Mouse (Mus musculus) urinary bladder, adult 18-20 months (tissue): ENCODE results near the gene Pnn.
"Not testable (repeated sequence)": the region's sequence is repeated elsewhere in the genome, so short reads cannot be mapped to it uniquely, and the experiment has no call there.

Experiments
- DNase-seq, 2 experiments: peaks; one replicate each; pipeline ENCODE4 v3.0.0; 2022; ENCODE audit warnings: low spot score in 2 of 2, mixed read lengths in 2 of 2

Gene Pnn

DNA sequence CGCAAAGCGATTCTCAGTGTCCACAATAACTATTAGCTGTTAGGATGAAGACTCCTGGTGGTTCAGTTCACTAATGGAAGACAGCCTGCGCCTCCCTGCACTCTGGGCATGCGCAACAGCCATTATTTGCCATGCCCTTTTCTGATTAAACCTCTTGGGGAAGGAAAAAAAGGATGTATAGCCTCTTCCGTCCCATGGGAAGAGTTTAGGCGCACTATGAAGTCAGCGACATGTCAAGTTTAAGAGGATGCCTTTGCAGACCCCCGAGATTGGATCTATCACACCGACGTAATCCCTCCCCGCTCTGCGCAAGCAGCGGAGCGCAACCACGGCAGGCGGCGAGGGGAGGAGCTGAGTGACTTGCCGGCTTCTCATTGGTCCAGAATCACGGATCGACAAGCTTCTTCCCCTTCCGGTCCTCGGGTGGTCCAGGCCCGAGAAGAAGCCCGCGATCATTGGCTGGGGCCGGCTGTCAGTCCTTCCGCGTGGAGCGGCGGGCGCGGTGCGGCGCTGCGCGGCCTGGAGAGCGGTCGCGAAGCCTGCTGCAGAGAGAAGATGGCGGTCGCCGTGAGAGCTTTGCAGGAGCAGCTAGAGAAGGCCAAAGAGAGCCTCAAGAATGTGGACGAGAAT, at the start of gene Pnn:
Pnn (plus strand) TSS at position 437 of the 630 bp plus-strand sequence.
- DNase-seq = peak; percentile 91 to 97

DNA sequence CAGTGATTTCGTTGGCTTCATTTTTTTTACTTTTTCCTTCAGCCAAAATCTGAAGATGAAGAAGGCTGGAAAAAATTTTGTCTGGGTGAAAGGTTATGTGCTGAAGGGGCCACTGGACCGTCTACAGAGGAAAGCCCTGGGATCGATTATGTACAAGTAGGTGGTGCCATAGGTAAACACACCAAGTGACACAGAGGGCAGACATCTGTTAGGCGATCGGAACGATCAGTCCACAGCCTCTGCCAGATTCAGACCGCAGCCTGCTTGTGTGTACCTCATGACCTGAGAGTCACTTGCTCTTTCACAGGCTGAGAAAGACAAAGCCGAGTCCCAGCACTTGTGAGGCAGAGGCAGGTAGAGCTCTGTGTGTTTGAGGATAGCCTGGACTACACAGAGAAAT, 48.7 kb upstream of the Pnn start:
- DNase-seq = no peak

DNA sequence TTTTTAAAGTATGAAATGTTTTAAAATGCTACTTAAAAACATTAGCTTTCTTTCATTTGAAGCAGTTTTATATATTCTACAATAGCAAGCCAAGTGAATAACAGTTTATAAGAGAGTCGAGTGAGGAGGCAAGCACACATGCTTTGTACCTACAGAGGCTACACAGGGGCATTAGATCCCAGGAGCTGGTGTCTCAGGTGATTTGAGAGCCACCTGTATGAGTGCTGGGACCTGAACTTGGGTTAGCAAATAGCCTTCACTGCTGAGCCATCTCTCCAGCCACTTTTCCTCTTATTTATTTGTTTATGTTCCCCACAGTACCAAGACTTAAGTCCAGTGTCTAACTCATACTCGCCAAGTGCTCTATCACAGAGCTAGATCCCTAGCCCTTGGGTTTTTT, 46.8 kb upstream of the Pnn start:
- DNase-seq = no peak

DNA sequence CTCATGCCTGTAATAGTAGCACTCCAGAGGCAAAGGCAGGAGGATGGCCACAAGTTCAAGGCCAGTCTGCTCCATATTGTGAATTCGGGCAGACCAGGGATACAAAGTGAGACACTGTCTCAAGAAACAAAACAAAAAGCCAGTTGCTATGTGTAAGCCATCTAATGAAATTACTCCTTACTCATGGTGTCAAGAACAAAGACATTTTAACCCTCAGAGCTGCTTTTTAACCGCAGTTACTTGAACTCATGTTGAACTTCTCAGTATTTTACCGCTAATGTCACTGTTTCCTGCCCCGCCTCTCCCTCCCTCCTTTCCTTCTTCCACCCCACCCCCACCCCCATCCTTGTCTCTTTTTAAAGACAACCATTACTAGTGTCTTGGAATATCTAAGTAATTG, 45.4 kb upstream of the Pnn start:
- DNase-seq = no peak

DNA sequence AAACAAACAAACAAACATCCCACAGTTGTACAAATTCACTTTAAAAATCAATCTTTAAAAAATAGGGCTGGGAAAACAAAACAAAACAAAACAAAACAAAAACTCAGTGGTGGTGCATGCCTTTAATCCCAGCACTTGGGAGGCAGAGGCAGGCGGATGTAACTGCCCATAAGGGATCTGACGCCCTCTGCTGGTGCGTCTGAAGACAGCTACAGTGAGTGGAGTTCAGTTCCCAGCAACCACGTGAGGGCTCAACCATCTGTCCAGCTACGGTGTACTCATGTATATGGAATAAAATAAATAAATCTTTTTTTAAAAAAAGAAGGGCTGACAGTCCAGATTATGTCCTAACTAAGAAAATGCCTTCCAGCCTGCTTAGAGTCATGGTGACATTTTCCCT, 34.6 kb upstream of the Pnn start:
- no peak for DNase-seq

DNA sequence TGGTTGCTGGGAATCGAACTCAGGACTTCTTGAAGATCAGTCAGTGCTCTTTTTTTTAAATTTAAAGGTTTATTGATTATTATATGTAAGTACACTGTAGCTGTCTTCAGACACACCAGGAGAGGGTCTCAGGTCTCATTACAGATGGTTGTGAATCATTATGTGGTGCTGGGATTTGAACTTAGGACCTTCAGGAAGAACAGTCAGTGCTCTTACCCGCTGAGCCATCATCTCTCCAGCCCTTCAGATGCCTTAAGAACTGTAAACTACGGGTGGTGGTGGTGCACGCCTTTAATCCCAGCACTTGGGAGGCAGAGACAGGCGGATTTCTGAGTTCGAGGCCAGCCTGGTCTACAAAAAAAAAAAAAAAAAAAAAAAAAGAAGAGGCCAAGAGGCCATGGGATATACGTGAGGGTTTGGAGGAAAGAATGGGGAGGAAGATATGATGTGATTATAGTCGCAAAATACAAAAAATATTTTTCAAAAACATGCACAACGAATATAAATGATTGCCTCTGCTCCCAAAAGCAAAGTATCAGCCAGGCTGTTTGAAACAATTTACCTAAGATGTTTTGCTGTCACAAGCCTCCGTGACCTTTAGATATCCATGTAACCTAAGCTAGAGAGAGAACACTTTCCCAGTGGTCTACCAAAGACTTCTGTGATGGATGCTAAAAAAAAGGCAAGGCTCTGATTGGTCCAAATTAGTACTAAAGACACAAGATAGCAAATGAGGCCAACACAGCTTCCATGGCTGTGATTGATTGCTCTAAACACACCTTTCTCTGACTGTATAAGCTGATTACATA, 27.3 kb upstream of the Pnn start:
- DNase-seq = no peak

DNA sequence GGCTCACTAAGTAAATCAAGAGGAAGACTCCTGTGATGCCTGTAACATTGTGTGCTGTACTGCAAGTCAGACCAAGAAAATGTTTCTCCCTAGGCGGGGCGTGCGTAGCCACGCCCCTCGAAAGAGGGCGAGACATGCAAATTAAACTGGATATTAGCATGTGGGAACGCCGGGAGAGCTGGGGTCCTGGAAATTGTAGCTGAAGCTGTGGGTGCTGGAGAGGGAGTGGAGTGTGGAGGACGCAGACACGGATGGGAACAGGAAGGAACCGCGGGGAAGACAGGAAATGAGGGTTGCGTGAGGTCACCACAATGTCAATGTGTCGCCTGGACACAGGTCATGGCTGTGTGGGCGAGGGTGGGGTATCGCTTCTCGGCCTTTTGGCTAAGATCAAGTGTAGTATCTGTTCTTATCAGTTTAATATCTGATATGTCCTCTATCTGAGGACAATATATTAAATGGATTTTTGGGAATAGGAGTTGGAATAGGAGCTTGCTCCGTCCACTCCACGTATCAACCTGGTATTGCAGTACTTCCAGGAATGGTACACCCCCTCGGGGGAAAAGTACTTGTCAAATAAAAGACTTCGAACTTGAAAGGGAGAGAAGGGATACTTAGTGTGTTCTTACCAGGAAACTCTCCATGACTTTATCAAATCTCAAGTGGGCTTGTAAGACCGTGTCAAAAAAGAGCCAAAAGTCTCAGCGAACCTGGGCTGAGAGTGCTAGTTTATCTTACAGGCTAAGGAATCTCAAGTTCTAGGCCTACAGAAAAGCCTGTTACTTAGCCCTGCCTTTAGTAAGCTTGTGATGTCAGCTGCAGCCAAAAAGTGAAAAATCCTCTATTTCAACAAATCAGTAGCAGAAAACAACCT, 26.5 kb upstream of the Pnn start:
- no peak for DNase-seq

DNA sequence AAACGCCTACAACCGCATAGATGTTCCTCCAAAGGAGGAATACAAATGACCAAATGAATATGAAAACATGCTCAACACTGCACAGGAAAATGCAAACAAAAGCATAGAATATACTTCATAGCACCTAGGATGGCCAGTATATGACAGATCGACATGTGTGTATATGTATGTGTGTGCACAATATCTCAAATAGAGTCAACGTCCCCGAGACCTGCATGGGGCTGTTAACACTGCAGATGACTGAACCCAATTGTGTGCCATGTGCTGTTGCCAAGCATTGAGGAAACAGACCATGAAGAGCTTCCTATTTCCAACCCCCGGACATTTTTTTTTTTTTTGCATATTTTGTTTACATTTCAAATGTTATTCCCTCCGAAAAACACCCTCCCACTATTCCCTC, 25.8 kb upstream of the Pnn start:
- no peak for DNase-seq

DNA sequence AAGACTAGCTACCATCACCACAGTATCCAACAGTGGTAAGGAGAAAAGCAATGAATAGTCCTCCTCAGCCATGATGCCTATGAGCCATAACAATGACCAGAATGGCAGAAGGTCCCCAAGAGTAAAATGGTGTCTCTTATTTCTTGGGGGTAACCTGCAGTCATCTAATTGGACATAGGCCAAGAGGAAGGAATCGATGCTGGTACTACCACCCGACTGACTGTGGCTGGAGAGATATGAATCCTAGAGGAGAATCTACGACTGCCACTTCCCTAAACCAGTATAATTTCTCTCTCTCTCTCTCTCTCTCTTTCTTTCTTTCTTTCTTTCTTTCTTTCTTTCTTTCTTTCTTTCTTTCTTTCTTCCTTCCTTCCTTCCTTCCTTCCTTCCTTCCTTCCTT, 14.2 kb upstream of the Pnn start:
- no peak for DNase-seq

DNA sequence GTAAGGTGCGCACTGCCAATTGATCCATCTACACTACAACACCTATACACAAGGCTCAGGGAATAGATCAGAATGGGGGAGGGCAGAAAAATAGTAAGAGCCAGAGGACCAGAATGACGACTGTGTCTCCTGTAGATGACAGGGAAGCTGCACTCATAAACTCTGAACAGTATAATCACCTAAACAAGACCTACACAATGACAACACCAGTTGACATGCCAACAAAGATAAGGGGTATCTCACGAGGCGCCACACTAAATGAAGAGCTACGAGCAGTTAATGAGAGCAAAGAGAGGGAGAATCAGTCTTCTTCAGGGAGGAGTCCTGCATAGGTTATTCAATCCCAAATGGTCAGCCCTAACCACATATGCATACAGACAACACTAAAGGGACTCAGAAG, 13.5 kb upstream of the Pnn start:
- no peak for DNase-seq

DNA sequence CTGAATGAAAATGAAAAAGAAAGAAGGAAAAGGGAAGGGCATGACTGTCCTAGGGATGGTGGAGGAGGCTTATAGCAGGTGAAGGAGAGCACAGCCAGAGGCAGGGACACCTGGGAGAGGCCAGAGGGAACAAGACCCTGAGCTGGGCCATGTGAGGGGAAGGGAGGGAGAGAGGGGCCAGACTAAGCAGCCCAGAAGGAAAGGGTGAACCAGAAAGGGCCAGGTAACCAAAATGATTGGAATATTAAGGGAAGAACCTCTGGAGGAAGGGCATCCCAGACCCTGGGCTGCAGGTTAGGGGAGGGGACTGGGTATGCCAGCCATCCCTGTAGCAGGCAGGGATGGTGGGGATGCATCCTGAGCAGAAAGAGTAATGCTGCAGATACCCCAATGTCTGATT, 12.7 kb upstream of the Pnn start:
- DNase-seq = no peak

DNA sequence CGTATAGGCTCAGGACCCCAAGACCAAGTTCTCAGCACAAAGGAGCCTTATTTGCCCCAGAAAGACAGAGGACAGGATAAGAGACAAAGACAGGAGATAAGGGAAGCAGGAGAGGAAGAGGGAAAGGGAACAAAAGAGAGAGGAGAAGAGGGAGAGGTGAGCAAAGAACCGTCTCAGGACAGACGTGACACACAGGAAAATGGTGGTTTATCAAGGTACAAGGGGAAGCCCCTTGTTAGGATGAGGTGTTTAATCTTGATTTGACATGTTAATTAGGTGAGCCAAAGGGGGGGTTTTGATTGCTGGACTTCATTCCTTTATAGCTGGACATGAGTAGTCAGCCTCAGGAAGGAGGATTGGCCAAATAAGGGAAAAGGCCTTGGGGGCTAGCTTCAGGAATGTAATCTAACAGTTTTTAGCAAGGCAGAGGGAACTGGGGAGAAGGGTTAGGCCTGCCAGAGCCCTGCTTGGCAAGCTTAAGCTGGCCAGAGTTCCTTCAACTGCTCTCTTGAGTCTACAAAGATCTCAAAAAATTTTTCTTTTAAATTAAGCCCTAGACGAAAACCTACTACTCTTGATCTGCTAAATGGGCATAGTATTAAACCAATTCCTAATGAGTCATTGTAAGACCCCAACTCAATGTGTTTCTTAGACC, 11.4 kb upstream of the Pnn start:
- DNase-seq = no peak

DNA sequence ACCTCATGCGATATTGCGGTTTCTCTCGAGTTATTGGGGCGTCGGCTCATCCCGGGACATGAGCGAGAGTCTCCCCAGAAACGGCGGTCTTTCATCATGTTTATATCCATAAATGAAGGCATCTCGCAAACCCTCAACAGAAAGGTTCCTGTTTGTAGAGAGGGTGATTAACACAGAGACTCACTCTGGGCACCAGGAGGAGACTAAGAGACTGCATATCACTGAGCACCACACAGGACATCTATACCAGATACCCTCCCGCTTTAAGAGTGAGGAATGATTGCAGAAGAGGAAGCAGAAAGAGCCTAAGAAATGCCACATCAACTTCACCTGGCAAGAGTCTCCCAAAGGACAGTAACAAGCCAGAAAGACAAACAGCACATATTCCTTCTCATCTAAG, 10.5 kb upstream of the Pnn start:
- no peak for DNase-seq

DNA sequence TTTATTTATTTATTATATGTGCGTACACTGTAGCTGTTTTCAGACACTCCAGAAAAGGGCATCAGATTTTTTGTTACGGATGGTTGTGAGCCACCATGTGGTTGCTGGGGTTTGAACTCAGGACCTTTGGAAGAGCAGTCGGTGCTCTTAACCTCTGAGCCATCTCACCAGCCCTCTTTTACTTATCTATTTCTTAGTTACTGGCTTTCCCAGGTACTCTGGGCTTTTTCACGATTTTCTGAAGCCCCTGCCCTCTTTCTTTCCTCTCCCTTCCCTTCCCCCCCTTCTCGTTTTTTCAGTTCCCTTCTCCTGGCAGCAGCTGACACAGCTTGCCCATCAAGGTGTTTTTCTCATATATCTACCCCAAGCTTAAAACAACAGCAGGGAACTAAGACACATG, 8.4 kb upstream of the Pnn start:
- not testable (repeated sequence) for DNase-seq

DNA sequence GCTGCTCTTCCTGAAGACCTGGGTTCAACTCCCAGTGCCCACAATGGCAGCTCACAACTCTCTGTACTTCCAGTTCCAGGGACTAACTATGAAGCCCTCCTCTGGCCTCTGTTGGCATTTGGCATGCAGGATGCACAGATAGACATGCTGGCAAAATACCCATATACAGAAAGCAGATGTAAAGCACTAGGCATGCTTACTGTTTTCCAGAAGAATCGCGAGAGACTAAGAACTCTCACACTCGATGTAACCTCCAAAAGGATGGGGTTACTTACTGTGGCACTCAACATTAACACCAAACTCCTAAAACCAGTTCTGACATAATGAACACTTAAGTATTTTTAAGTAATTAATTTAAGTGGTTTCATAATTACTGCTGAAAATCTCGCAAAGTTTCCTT, 6.4 kb upstream of the Pnn start:
- DNase-seq = no peak

DNA sequence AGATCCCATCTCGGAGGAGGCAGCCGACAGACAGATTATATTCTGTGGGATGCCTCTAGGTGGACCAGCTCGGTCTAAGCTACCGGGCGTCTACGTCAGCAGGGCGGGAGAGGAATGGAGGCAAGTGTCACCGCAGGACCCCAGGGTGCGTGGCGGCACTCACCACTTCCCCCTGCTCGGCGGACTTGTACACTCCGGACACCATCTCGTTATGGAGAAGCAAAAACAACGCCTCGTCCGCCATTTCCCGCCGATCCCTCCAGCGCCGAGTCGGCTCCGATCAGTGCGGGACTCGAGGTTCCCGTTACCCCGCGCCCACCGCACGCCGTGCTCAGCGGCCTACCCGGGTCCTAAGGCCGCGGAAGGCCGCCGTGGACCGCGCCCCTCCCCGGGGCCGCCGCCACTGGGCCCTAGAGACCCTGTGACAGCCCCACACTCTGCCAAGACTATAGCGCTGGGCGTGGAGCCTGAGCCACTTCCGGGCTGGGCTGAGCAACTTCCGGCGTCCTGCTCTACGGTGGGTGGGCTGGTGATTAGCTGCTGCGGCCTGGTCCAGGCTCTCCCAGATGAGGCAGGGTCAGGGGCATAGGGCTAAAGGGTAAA, 5.6 kb upstream of the Pnn start, which contains the start of gene Trappc6b:
Trappc6b (minus strand) TSS at position 480 of the 603 bp plus-strand sequence.
- DNase-seq = peak; percentile 57 to 60

DNA sequence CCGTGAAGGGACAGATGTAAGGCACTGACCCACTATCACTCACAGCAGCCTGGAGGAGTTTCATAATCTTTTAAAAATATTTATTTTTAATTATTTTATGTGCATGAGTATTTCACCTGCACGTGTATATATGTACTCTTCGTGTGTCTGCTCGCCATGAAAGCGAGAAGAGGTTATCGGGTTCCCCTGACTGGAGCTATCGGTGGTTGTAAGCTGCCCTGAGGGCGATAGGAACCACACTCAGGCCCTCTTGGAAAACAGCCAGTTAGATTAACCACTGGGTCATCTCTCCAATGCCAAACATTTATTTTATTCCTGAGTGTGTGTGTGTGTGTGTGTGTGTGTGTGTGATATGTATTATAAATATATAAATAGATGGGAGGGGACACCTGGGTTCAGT, 1.8 kb upstream of the Pnn start:
- no peak for DNase-seq

DNA sequence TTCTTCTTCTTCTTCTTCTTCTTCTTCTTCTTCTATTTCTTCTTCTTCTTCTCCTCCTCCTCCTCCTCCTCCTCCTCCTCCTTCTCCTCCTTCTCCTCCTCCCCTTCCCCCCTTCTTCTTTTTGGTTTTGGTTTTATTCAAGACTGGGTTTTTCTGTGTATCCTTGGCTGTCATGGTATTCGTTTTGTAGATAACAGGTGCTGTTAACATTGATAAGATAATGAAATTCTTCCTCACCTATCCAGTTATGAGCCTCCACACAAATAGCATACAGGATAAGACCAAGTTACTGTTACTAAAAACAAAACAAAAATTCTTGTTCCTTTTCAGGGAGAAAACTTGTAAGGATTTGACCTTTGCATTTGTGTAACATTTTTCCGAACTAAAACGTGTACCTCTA, 908 bp upstream of the Pnn start:
- DNase-seq = no peak

DNA sequence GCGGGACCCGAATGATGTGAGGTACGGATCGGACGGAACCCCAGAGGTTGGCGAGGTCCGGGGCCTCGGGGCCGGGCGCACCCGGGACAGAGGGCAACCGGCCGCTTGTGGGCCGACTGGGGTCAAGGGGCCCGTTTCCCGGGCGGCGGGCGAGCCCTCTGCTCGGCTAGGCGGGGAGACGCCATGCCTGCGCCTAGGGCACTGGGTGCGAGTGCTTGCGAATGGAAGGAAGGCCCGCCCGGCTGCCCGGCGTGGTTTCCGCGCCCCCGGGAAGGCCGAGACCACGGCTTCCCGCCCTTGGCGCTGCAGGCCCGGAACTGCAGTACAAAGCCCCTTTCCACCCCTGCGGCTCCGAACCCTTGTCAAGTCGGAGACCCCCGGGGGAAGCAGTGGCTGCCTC, 411 bp downstream of the Pnn start:
- DNase-seq = no peak

DNA sequence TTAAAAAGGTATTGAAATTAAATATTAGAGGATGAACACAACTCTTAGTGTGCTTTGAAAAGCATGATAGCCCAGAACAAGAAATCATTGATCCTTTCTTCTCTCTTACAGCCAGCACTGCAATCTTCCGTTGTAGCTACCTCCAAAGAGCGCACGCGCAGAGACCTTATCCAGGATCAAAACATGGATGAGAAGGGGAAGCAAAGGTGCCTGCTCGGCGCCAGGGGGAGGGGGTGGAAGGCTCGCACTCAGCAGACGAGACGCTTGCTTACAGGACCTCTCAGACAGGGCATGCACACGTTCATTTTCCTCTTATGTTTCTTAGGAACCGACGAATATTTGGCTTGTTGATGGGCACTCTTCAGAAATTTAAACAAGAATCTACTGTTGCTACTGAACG, 2.1 kb downstream of the Pnn start:
- DNase-seq = no peak

DNA sequence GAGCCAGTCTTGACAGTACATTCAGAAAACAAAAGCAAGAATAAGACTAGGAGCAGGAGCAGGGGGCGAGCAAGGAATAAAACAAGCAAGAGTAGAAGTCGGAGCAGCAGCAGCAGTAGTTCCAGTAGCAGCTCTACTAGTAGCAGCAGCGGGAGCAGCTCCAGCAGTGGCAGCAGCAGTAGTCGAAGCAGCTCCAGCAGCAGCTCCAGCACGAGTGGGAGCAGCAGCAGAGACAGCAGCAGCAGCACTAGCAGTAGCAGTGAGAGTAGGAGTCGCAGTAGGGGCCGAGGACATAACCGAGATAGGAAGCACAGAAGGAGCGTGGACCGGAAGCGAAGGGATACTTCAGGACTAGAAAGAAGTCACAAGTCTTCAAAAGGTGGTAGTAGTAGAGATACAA, 5.6 kb downstream of the Pnn start:
- no peak for DNase-seq

DNA sequence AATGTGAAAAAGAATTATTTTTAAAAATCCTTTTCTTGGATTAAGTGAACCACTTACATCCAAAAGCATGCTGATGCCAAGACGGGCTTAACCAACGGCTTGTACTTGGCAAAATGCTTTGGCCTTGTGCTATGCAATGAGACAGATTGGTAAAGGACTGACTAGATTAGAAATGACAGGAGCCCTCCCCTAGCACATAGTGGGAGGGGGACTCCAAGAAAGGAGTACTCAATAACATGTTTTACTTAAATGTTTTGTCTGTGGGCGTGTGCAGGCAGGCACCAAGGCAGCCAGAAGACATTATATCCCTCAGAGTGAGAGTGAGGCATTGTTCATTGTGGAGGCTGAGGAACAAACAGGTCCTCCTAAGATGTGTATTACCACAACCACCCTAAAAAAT, 7.4 kb downstream of the Pnn start:
- no peak for DNase-seq
